Mouse (Mus musculus) limb, embryonic 14.5 days (tissue): ENCODE data around the gene Prkce. TPM values are rescaled to one million over a fixed set of nuclear protein-coding genes. Genes with fewer than 3 reads are reported as not detected.

Source experiments
- ATAC-seq: fragments of 200-750 bp; cut with Nextera tagmentation; 2 replicates; pipeline ENCODE4 v1.8.0; 2017; ENCODE audit warnings: low read depth, moderate number of reproducible peaks, moderate TSS enrichment; ENCODE audit not compliant: low FRiP score
- DNase-seq: peaks from one replicate; pipeline ENCODE4 v3.0.0-alpha.2; 2015; ENCODE audit warnings: low spot score
- H3K27ac ChIP-seq: fragments of 300-500 bp; sonication (generic); replicated peaks from 2 replicates; pipeline ENCODE4 v1.5.1; 2014; ENCODE audit warnings: low read depth, mild to moderate bottlenecking, low read length, moderate library complexity, mixed read lengths
- H3K27me3 ChIP-seq: fragments of 300-500 bp; sonication (generic); 2 replicates; pipeline ENCODE4 v1.6.1; 2014; ENCODE audit warnings: low read length, mixed read lengths; ENCODE audit not compliant: control insufficient read depth, insufficient read depth
- H3K36me3 ChIP-seq: fragments of 300-500 bp; sonication (generic); 2 replicates; pipeline ENCODE4 v1.6.1; 2014; ENCODE audit warnings: mild to moderate bottlenecking, low read length, moderate library complexity, mixed read lengths; ENCODE audit not compliant: control insufficient read depth, insufficient read depth
- H3K4me1 ChIP-seq: fragments of 300-500 bp; sonication (generic); 2 replicates; pipeline ENCODE4 v1.6.1; 2014; ENCODE audit warnings: antibody characterized with exemption, low read length, mixed read lengths; ENCODE audit not compliant: control insufficient read depth, insufficient read depth
- H3K4me2 ChIP-seq: fragments of 300-500 bp; sonication (generic); replicated peaks from 2 replicates; pipeline ENCODE4 v1.6.1; 2014; ENCODE audit warnings: low read depth, mild to moderate bottlenecking, low read length, moderate library complexity; ENCODE audit not compliant: severe bottlenecking
- H3K4me3 ChIP-seq: fragments of 300-500 bp; sonication (generic); replicated peaks from 2 replicates; pipeline ENCODE4 v1.5.1; 2014; ENCODE audit warnings: low read length
- H3K9ac ChIP-seq: fragments of 300-500 bp; sonication (generic); 2 replicates; pipeline ENCODE4 v1.6.1; 2014; ENCODE audit warnings: mild to moderate bottlenecking, low read depth, low read length, moderate library complexity; ENCODE audit not compliant: severe bottlenecking
- H3K9me3 ChIP-seq: fragments of 300-500 bp; sonication (generic); 2 replicates; pipeline ENCODE4 v1.6.1; 2016; ENCODE audit warnings: low read length; ENCODE audit not compliant: control insufficient read depth
- POLR2A ChIP-seq: fragments of 200-500 bp; IDR thresholded peaks from 2 replicates; pipeline ENCODE4 v1.8.0; 2012; ENCODE audit warnings: inconsistent platforms, mild to moderate bottlenecking, moderate library complexity, borderline replicate concordance; ENCODE audit not compliant: insufficient read depth, insufficient read length; ENCODE audit errors: extremely low read depth
- WGBS: fragments of 180-500 bp; shearing (Covaris S2); extraction: QIAGEN DNeasy Blood & Tissue Kit; methylation state at CpG from one replicate; pipeline ENCODE4 v1.1.7; 2014; 5-methylcytosine and 5-hydroxymethylcytosine counted together
- polyA plus RNA-seq, 2 experiments: library from polyadenylated mRNA; depleted of rRNA in 1 of 2; stranded (reverse) in 1 of 2; unstranded in 1 of 2; fragments of >200 nt; fragmentation: Nextera tagmentation in 1 of 2; extraction: Ambion mirVana in 1 of 2; gene quantifications; 2 replicates each; pipeline versions ENCODE4 v1.2.1 to v1.2.3; 2012 to 2014

The Prkce gene
- polyA plus RNA-seq, 2 experiments: 4.7 to 9.3 TPM

GRCm38 (mm10) chr17:86456512-86456911, 288.9 kb downstream of the Prkce start:
- no peak overlapping the region for H3K9ac ChIP-seq
- H3K4me2 ChIP-seq: no peak overlapping the region
- no peak for TF ChIP-seq POLR2A
- no peak overlapping the region for H3K27ac ChIP-seq
- WGBS: 77% methylated on average over 6 of the region's 6 CpGs
- 0 out of 2 replicates have a peak, but pooled peaks cover 2% of the 10 kb centered on the region for H3K4me1 ChIP-seq
- no peaks in the 10 kb centered on the region for H3K9me3 ChIP-seq
- H3K4me3 ChIP-seq: no peak overlapping the region
- no peaks in the 10 kb centered on the region for H3K36me3 ChIP-seq
- peak; percentile 70 for ATAC-seq
- no peaks in the 10 kb centered on the region for H3K27me3 ChIP-seq
- peak; percentile 22 for DNase-seq

- TF ChIP-seq POLR2A: no peak
- no peak overlapping the region for H3K4me2 ChIP-seq
- 0 out of 2 replicates have a peak, but pooled peaks cover 2% of the 10 kb centered on the region for H3K4me1 ChIP-seq
- no peak overlapping the region for H3K27ac ChIP-seq
- H3K27me3 ChIP-seq: no peaks in the 10 kb centered on the region
- 79% methylated on average over 11 of the region's 11 CpGs for WGBS
- ATAC-seq (no peak), DNase-seq (no peak)
- H3K36me3 ChIP-seq: no peaks in the 10 kb centered on the region
- no peak overlapping the region for H3K4me3 ChIP-seq
- no peak overlapping the region for H3K9ac ChIP-seq
- H3K9me3 ChIP-seq: no peaks in the 10 kb centered on the region
Observed at GRCm38 (mm10) chr17:86458302-86458980, 290.9 kb downstream of the Prkce start.

- no peaks in the 10 kb centered on the region for H3K36me3 ChIP-seq
- no peaks in the 10 kb centered on the region for H3K9me3 ChIP-seq
- H3K27ac ChIP-seq: no peak overlapping the region
- no peak for ATAC-seq
- DNase-seq: no peak
- no peak overlapping the region for H3K4me2 ChIP-seq
- WGBS: 60% methylated on average over 17 of the region's 17 CpGs
- peaks cover 5% of the 10 kb centered on the region; the same call in 1 of the 2 replicates for H3K4me1 ChIP-seq
- H3K4me3 ChIP-seq: no peak overlapping the region
- H3K27me3 ChIP-seq: no peaks in the 10 kb centered on the region
- no peak overlapping the region for H3K9ac ChIP-seq
- TF ChIP-seq POLR2A: no peak
Observed at GRCm38 (mm10) chr17:86460645-86461430, 293.3 kb downstream of the Prkce start.

GRCm38 (mm10) chr17:86463369-86463768, 295.8 kb downstream of the Prkce start:
- WGBS: 46% methylated on average over 3 of the region's 3 CpGs
- Histone ChIP-seq H3K4me1 (peaks cover 5% of the 10 kb centered on the region; the same call in 1 of the 2 replicates), H3K4me2 (no peak overlapping the region), H3K4me3 (no peak overlapping the region), H3K9me3 (no peaks in the 10 kb centered on the region), H3K27ac (no peak overlapping the region), H3K36me3 (no peaks in the 10 kb centered on the region), H3K9ac (no peak overlapping the region), H3K27me3 (no peaks in the 10 kb centered on the region)
- ATAC-seq (no peak), DNase-seq (no peak)
- no peak for TF ChIP-seq POLR2A

GRCm38 (mm10) chr17:86464197-86464596, 296.6 kb downstream of the Prkce start:
- no peak for ATAC-seq
- no peaks in the 10 kb centered on the region for H3K27me3 ChIP-seq
- H3K9me3 ChIP-seq: no peaks in the 10 kb centered on the region
- no peak overlapping the region for H3K27ac ChIP-seq
- H3K4me1 ChIP-seq: peaks cover 9% of the 10 kb centered on the region
- 88% methylated on average over 8 of the region's 8 CpGs for whole genome bisulfite sequencing
- no peak for DNase-seq
- H3K4me2 ChIP-seq: no peak overlapping the region
- no peak overlapping the region for H3K4me3 ChIP-seq
- H3K9ac ChIP-seq: no peak overlapping the region
- no peak for TF ChIP-seq POLR2A
- H3K36me3 ChIP-seq: no peaks in the 10 kb centered on the region
